Mouse (Mus musculus): Measurements from ENCODE around the gene Pde11a. TPM values are rescaled to one million over a fixed set of nuclear protein-coding genes. Genes with fewer than 3 reads are reported as not detected.

Pde11a gene
- polyA plus RNA-seq, 1 experiment: 1.4 TPM

DNA sequence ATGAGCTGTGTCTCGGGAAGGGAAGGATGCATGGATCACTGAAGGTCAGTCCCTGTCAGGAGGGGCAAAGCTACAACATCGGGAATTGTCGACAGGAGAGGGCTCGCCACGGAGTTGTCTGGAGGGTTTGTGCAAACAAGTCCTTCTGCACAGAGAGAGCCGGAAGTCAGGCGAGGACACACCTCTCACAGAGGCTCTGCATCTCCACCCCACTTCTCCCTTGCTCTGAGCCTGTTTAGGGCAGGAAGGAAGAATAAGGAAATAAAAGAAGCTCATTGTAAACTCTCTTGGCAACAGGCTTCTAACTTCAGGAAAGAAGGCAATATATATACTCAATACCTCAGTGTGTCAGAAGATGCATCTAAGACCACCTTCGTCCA lies 209.5 kb downstream of the Pde11a start:
- TF ChIP-seq POLR2A (IDR thresholded peaks at IDR 0.05; ENCODE audit: extremely low read depth, insufficient read depth, low read length): no peak
- no peak for TF ChIP-seq CTCF (IDR thresholded peaks at IDR 0.05; ENCODE audit: extremely low read depth, insufficient read depth, low read length)
- no peak overlapping the region for H3K4me3 ChIP-seq (ENCODE audit: insufficient read depth, low read length)
- peaks cover 5% of the 10 kb centered on the region for H3K4me1 ChIP-seq (ENCODE audit: control insufficient read depth, insufficient read depth, low read length)
- no peak overlapping the region for H3K27ac ChIP-seq (ENCODE audit: insufficient read depth, low read length)

GRCm38 (mm10) chr2:76128105-76129057 lies 210.2 kb downstream of the Pde11a start:
- peaks cover 7% of the 10 kb centered on the region for H3K4me1 ChIP-seq (ENCODE audit: control insufficient read depth, insufficient read depth, low read length)
- no peak overlapping the region for H3K27ac ChIP-seq (ENCODE audit: insufficient read depth, low read length)
- TF ChIP-seq CTCF (IDR thresholded peaks at IDR 0.05; ENCODE audit: extremely low read depth, insufficient read depth, low read length) (peak; percentile 46), POLR2A (IDR thresholded peaks at IDR 0.05; ENCODE audit: extremely low read depth, insufficient read depth, low read length) (no peak)
- no peak overlapping the region for H3K4me3 ChIP-seq (ENCODE audit: insufficient read depth, low read length)

DNA sequence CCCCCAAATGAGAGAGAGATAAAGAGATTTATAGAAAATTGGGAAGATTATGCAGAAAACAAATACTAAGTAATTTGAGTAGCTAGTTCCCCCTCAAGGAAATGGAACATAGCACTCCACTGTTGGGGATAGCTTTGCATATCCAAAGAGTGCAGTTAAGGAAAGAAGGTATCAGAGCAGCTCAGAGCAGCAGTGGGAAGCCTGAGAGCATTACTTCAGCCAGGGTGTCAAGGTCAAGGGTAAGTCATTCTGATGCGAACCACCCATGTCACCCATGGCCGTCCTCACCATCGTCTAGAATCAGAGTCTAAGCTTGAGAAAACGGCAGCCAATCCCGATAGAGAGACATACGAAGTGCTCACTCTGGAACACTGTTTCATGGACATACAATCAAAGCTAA lies 211.9 kb downstream of the Pde11a start:
- Histone ChIP-seq H3K27ac (ENCODE audit: insufficient read depth, low read length) (no peak overlapping the region), H3K4me3 (ENCODE audit: insufficient read depth, low read length) (no peak overlapping the region), H3K4me1 (ENCODE audit: control insufficient read depth, insufficient read depth, low read length) (peaks cover 7% of the 10 kb centered on the region)
- no peak for TF ChIP-seq CTCF (IDR thresholded peaks at IDR 0.05; ENCODE audit: extremely low read depth, insufficient read depth, low read length)
- no peak for TF ChIP-seq POLR2A (IDR thresholded peaks at IDR 0.05; ENCODE audit: extremely low read depth, insufficient read depth, low read length)

DNA sequence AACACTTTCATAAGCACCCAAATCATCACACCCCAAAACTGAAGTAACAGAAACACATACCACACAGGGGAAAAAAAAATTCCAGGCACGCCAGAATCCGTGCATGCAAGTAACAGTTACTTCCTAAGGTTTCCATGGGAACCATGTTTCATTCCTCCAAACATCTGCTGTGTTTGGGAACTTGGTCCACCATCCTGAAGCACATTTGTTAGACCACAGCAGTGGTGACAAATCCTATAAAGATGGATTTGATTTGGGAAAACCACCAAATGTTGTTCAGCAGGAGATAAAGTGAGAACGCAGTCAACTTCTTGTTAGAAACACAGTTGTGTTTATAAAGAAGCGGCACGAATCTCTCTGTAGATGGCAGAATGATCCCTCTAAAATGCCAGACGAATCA lies 213.8 kb downstream of the Pde11a start:
- TF ChIP-seq POLR2A (IDR thresholded peaks at IDR 0.05; ENCODE audit: extremely low read depth, insufficient read depth, low read length) (no peak), CTCF (IDR thresholded peaks at IDR 0.05; ENCODE audit: extremely low read depth, insufficient read depth, low read length) (no peak)
- Histone ChIP-seq H3K4me1 (ENCODE audit: control insufficient read depth, insufficient read depth, low read length) (peaks cover 7% of the 10 kb centered on the region), H3K4me3 (ENCODE audit: insufficient read depth, low read length) (no peak overlapping the region), H3K27ac (ENCODE audit: insufficient read depth, low read length) (no peak overlapping the region)

DNA sequence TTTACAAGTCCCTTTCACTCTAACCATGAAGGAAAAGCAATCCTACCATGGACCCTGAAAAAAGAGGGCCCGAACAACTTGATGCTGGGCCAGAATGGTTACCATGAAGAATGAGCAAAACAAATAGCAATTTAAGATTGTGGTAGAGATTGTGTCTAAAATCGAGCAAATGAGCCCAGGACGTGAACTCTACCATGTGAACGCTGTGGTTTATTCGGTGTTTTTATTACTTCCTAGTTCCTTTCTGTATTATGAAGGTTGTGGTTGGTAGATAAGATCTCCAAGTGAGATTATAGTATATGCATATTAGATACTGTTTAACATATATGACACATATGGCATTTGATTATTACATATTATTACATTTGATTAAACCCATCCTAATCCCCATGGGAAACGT lies 216.4 kb downstream of the Pde11a start:
- peaks cover 6% of the 10 kb centered on the region for H3K4me1 ChIP-seq (ENCODE audit: control insufficient read depth, insufficient read depth, low read length)
- no peak for TF ChIP-seq CTCF (IDR thresholded peaks at IDR 0.05; ENCODE audit: extremely low read depth, insufficient read depth, low read length)
- no peak for TF ChIP-seq POLR2A (IDR thresholded peaks at IDR 0.05; ENCODE audit: extremely low read depth, insufficient read depth, low read length)
- no peak overlapping the region for H3K27ac ChIP-seq (ENCODE audit: insufficient read depth, low read length)
- H3K4me3 ChIP-seq (ENCODE audit: insufficient read depth, low read length): no peak overlapping the region

DNA sequence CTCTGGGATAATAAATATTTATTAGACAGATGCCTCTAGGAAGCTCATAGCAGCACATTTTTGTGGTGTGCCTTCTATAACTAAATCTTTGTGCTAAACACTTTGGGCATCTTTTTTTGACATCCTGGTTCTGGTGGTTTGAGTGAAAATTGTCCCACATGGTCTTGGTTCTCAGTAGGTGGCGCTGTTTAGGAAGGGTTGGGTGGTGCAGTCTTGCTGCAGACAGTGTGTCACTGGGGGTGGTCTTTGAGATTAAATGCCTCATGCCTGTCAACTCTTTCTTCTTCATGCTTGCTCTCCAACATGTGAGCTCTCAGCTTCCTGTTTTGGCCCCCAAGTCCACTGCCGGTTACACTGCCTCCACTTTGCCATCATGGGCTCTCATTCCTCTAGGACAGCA lies 218.7 kb downstream of the Pde11a start:
- Histone ChIP-seq H3K4me1 (ENCODE audit: control insufficient read depth, insufficient read depth, low read length) (peaks cover 6% of the 10 kb centered on the region), H3K4me3 (ENCODE audit: insufficient read depth, low read length) (no peak overlapping the region), H3K27ac (ENCODE audit: insufficient read depth, low read length) (no peak overlapping the region)
- TF ChIP-seq POLR2A (IDR thresholded peaks at IDR 0.05; ENCODE audit: extremely low read depth, insufficient read depth, low read length) (no peak), CTCF (IDR thresholded peaks at IDR 0.05; ENCODE audit: extremely low read depth, insufficient read depth, low read length) (no peak)

DNA sequence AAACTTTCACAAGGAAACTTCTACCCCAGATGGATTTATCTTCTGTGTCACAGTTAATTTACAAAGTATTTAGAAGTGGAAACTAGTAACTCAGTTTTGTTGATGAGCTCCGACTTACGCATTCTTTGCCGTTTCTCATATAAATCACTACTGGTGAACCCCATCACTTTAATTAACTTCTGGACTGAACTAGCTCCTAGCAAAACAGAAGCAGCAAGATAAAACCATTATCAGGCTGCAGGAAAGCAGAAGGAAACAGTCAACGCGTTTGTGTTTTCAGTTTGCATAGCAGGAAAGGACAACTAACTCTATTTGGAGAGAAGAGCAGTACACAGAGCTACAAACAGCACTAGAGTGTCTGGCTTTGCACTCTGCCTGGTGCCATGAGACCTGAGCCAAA lies 220.1 kb downstream of the Pde11a start:
- Histone ChIP-seq H3K4me1 (ENCODE audit: control insufficient read depth, insufficient read depth, low read length) (no peaks in the 10 kb centered on the region), H3K4me3 (ENCODE audit: insufficient read depth, low read length) (no peak overlapping the region), H3K27ac (ENCODE audit: insufficient read depth, low read length) (no peak overlapping the region)
- TF ChIP-seq CTCF (IDR thresholded peaks at IDR 0.05; ENCODE audit: extremely low read depth, insufficient read depth, low read length): no peak
- TF ChIP-seq POLR2A (IDR thresholded peaks at IDR 0.05; ENCODE audit: extremely low read depth, insufficient read depth, low read length): no peak

GRCm38 (mm10) chr2:76117219-76117618 lies 221.4 kb downstream of the Pde11a start:
- TF ChIP-seq CTCF (IDR thresholded peaks at IDR 0.05; ENCODE audit: extremely low read depth, insufficient read depth, low read length) (no peak), POLR2A (IDR thresholded peaks at IDR 0.05; ENCODE audit: extremely low read depth, insufficient read depth, low read length) (no peak)
- H3K4me3 ChIP-seq (ENCODE audit: insufficient read depth, low read length): no peak overlapping the region
- H3K27ac ChIP-seq (ENCODE audit: insufficient read depth, low read length): no peak overlapping the region
- H3K4me1 ChIP-seq (ENCODE audit: control insufficient read depth, insufficient read depth, low read length): no peaks in the 10 kb centered on the region

- no peaks in the 10 kb centered on the region for H3K4me1 ChIP-seq (ENCODE audit: control insufficient read depth, insufficient read depth, low read length)
- no peak overlapping the region for H3K27ac ChIP-seq (ENCODE audit: insufficient read depth, low read length)
- TF ChIP-seq CTCF (IDR thresholded peaks at IDR 0.05; ENCODE audit: extremely low read depth, insufficient read depth, low read length) (peak; percentile 45; the same call in 1 of the 2 replicates), POLR2A (IDR thresholded peaks at IDR 0.05; ENCODE audit: extremely low read depth, insufficient read depth, low read length) (no peak)
- no peak overlapping the region for H3K4me3 ChIP-seq (ENCODE audit: insufficient read depth, low read length)
These were observed 222.9 kb downstream of the Pde11a start for GRCm38 (mm10) chr2:76115696-76116095.

- peak; percentile 88 for TF ChIP-seq CTCF (IDR thresholded peaks at IDR 0.05; ENCODE audit: extremely low read depth, insufficient read depth, low read length)
- no peak for TF ChIP-seq POLR2A (IDR thresholded peaks at IDR 0.05; ENCODE audit: extremely low read depth, insufficient read depth, low read length)
- Histone ChIP-seq H3K27ac (ENCODE audit: insufficient read depth, low read length) (no peak overlapping the region), H3K4me3 (ENCODE audit: insufficient read depth, low read length) (no peak overlapping the region), H3K4me1 (ENCODE audit: control insufficient read depth, insufficient read depth, low read length) (no peaks in the 10 kb centered on the region)
These were observed 223.8 kb downstream of the Pde11a start for GRCm38 (mm10) chr2:76114734-76115133.

Measured in cortical plate, adult 2 months (tissue).